Mouse (Mus musculus) liver, adult (tissue): ENCODE results near the gene Fkbpl.

Experiments
- GATA4 ChIP-seq: IDR thresholded peaks from 2 replicates; pipeline ENCODE4 v1.6.1; 2014; ENCODE audit warnings: mild to moderate bottlenecking, low read length; ENCODE audit not compliant: insufficient replicate concordance

Fkbpl gene

GRCm38 (mm10) chr17:34664472-34664871, 19.9 kb downstream of the Fkbpl start:
- no peak for TF ChIP-seq GATA4

GRCm38 (mm10) chr17:34670235-34670634, 25.7 kb downstream of the Fkbpl start, which contains the start of gene Tnxb:
Gene Tnxb, plus strand, starts transcription at chr17:34670535.
- no peak for TF ChIP-seq GATA4

GRCm38 (mm10) chr17:34671151-34672066, 26.8 kb downstream of the Fkbpl start:
- no peak for TF ChIP-seq GATA4

GRCm38 (mm10) chr17:34672246-34672792, 27.8 kb downstream of the Fkbpl start:
- TF ChIP-seq GATA4: no peak

GRCm38 (mm10) chr17:34673139-34673538, 28.6 kb downstream of the Fkbpl start:
- no peak for TF ChIP-seq GATA4

GRCm38 (mm10) chr17:34674524-34675204, 30.1 kb downstream of the Fkbpl start:
- TF ChIP-seq GATA4: no peak

- no peak for TF ChIP-seq GATA4
Observed at GRCm38 (mm10) chr17:34675205-34676092, 30.9 kb downstream of the Fkbpl start.

GRCm38 (mm10) chr17:34676093-34676460, 31.5 kb downstream of the Fkbpl start:
- no peak for TF ChIP-seq GATA4

GRCm38 (mm10) chr17:34676671-34677070, 32.1 kb downstream of the Fkbpl start:
- TF ChIP-seq GATA4: no peak

- no peak for TF ChIP-seq GATA4
Observed at GRCm38 (mm10) chr17:34680191-34680590, 35.6 kb downstream of the Fkbpl start.

GRCm38 (mm10) chr17:34680621-34681020, 36.1 kb downstream of the Fkbpl start:
- TF ChIP-seq GATA4: no peak

- TF ChIP-seq GATA4: no peak
Observed at GRCm38 (mm10) chr17:34681132-34681571, 36.6 kb downstream of the Fkbpl start.

GRCm38 (mm10) chr17:34681881-34682536, 37.4 kb downstream of the Fkbpl start:
- no peak for TF ChIP-seq GATA4

- TF ChIP-seq GATA4: no peak
Observed at GRCm38 (mm10) chr17:34683179-34683578, 38.6 kb downstream of the Fkbpl start.
